Comparison of ENCODE assay signal across 8 mouse cellular contexts in the genomic region with DNA sequence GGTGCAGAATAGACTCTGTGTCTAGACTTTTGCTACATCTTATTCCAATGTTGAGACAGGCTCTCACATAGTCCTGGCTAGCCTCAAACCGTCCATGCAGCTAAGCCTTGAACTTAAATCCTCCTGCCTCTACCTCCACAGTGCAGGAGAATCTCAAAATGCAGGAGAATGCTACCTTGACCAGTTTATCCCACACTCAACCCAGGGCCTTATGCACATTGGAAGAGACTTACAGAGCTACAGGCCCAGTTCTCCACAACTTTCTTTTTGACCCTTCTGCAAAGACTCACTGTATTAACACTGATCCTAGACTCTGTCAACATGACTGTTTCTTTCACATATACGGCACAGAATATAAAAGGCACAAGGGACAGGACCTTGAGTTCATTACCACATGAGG. TPM values are rescaled to one million over a fixed set of nuclear protein-coding genes. Genes with fewer than 3 reads are reported as not detected.
DNase-seq lines count a peak whose midpoint lies in the region; ATAC-seq and TF ChIP-seq lines count a peak whose summit lies in the region.

No protein-coding gene starts in this region.

- H3K4me2 ChIP-seq in lung, postnatal 0 days (replicated peaks; ENCODE audit: low read depth, low read length) = peak overlapping the region; percentile 37; the same call in 1 of the 2 replicates
- H3K4me2 ChIP-seq in forebrain, postnatal 0 days (ENCODE audit: low read depth) = peak overlapping the region; percentile 74
- H3K4me2 ChIP-seq in limb, embryonic 14.5 days (replicated peaks; ENCODE audit: low read depth, low read length, severe bottlenecking) = peak overlapping the region; percentile 35

- DNase-seq in lung, postnatal 0 days (ENCODE audit: low spot score) = no peak
- DNase-seq in lung, postnatal 4 days = no peak
- no peak for DNase-seq in forebrain, postnatal 0 days
- no peak for DNase-seq in limb, embryonic 14.5 days (ENCODE audit: low spot score)
- no peak for DNase-seq in cerebellum, postnatal 14 days
- DNase-seq in left cerebral cortex, adult 18-20 months (ENCODE audit: low spot score in 2 of 2) = no peak
- DNase-seq in layer of hippocampus, adult 8-10 months (ENCODE audit: low spot score in 2 of 2) = no peak

- H3K4me3 ChIP-seq in lung, postnatal 0 days (ENCODE audit: low read depth, low read length) = 0 out of 2 replicates have a peak overlapping the region, but pooled peaks have one; percentile 4
- H3K4me3 ChIP-seq in forebrain, postnatal 0 days (ENCODE audit: low read depth, low read length) = peak overlapping the region; percentile 12
- peak overlapping the region; percentile 0; the same call in 1 of the 2 replicates for H3K4me3 ChIP-seq in limb, embryonic 14.5 days (replicated peaks; ENCODE audit: low read length)
- no peak overlapping the region for H3K4me3 ChIP-seq in small intestine, adult 2 months (ENCODE audit: low read depth, low read length)

- H3K4me1 ChIP-seq in lung, postnatal 0 days (ENCODE audit: insufficient read depth, low read depth, low read length) = peaks cover 19% of the 10 kb centered on the region
- H3K4me1 ChIP-seq in forebrain, postnatal 0 days (ENCODE audit: insufficient read depth) = peaks cover 33% of the 10 kb centered on the region
- H3K4me1 ChIP-seq in limb, embryonic 14.5 days (ENCODE audit: control insufficient read depth, insufficient read depth, low read length) = peaks cover 27% of the 10 kb centered on the region
- peaks cover 3% of the 10 kb centered on the region; the same call in 1 of the 2 replicates for H3K4me1 ChIP-seq in small intestine, adult 2 months (ENCODE audit: control insufficient read depth, insufficient read depth, insufficient read length, low read length)

- TF ChIP-seq POLR2A in limb, embryonic 14.5 days (IDR thresholded peaks at IDR 0.05; ENCODE audit: borderline replicate concordance, extremely low read depth, insufficient read depth, insufficient read length) = no peak
- TF ChIP-seq POLR2A in small intestine, adult 2 months (IDR thresholded peaks at IDR 0.05; ENCODE audit: low read depth, low read length) = no peak

- TF ChIP-seq CTCF in lung, postnatal 0 days (IDR thresholded peaks at IDR 0.05) = no peak
- TF ChIP-seq CTCF in forebrain, postnatal 0 days (IDR thresholded peaks at IDR 0.05; ENCODE audit: low read depth) = no peak
- no peak for TF ChIP-seq CTCF in small intestine, adult 2 months (IDR thresholded peaks at IDR 0.05; ENCODE audit: extremely low read depth, insufficient read length, insufficient replicate concordance, low read depth, low read length)

- WGBS in lung, postnatal 0 days = 21% methylated on average over 2 of the region's 2 CpGs
- WGBS in forebrain, postnatal 0 days = 47% methylated on average over 2 of the region's 2 CpGs
- 58% methylated on average over 2 of the region's 2 CpGs for WGBS in limb, embryonic 14.5 days
- 67% methylated on average over 2 of the region's 2 CpGs for WGBS in small intestine, adult 2 months

- H3K27ac ChIP-seq in lung, postnatal 0 days (ENCODE audit: low read length) = peak overlapping the region; percentile 57
- no peak overlapping the region for H3K27ac ChIP-seq in forebrain, postnatal 0 days (ENCODE audit: low read depth, low read length)
- H3K27ac ChIP-seq in limb, embryonic 14.5 days (replicated peaks; ENCODE audit: low read depth, low read length) = no peak overlapping the region
- peak overlapping the region; percentile 48; the same call in 1 of the 2 replicates for H3K27ac ChIP-seq in small intestine, adult 2 months (ENCODE audit: insufficient read depth, low read depth, low read length)

- no peak for ATAC-seq in lung, postnatal 0 days
- ATAC-seq in forebrain, postnatal 0 days = no peak
- ATAC-seq in limb, embryonic 14.5 days (ENCODE audit: low FRiP score, low read depth) = no peak

- no peak for TF ChIP-seq EP300 in lung, postnatal 0 days (IDR thresholded peaks at IDR 0.05)

- H3K9me3 ChIP-seq in lung, postnatal 0 days (ENCODE audit: low read length) = no peaks in the 10 kb centered on the region
- H3K9me3 ChIP-seq in forebrain, postnatal 0 days (ENCODE audit: low read length) = no peaks in the 10 kb centered on the region
- H3K9me3 ChIP-seq in limb, embryonic 14.5 days (ENCODE audit: control insufficient read depth, low read length) = no peaks in the 10 kb centered on the region

- no peaks in the 10 kb centered on the region for H3K36me3 ChIP-seq in lung, postnatal 0 days (ENCODE audit: insufficient read depth, low read length)
- H3K36me3 ChIP-seq in forebrain, postnatal 0 days (ENCODE audit: insufficient read depth) = no peaks in the 10 kb centered on the region
- peaks cover 4% of the 10 kb centered on the region for H3K36me3 ChIP-seq in limb, embryonic 14.5 days (ENCODE audit: control insufficient read depth, insufficient read depth, low read length)
- no peaks in the 10 kb centered on the region for H3K36me3 ChIP-seq in small intestine, adult 2 months (ENCODE audit: control insufficient read depth, insufficient read depth, low read length)

- 0 out of 2 replicates have a peak overlapping the region, but pooled peaks have one; percentile 23 for H3K9ac ChIP-seq in lung, postnatal 0 days (replicated peaks; ENCODE audit: low read depth)
- no peak overlapping the region for H3K9ac ChIP-seq in forebrain, postnatal 0 days
- peak overlapping the region; percentile 41; the same call in 1 of the 2 replicates for H3K9ac ChIP-seq in limb, embryonic 14.5 days (ENCODE audit: low read depth, low read length, severe bottlenecking)

- H3K27me3 ChIP-seq in lung, postnatal 0 days (replicated peaks; ENCODE audit: insufficient read depth, low read length) = no peaks in the 10 kb centered on the region
- H3K27me3 ChIP-seq in forebrain, postnatal 0 days (ENCODE audit: insufficient read depth, low read length) = no peaks in the 10 kb centered on the region
- H3K27me3 ChIP-seq in limb, embryonic 14.5 days (ENCODE audit: control insufficient read depth, insufficient read depth, low read length) = no peaks in the 10 kb centered on the region
- H3K27me3 ChIP-seq in small intestine, adult 2 months (ENCODE audit: control insufficient read depth, insufficient read depth, low read length) = no peaks in the 10 kb centered on the region

RNA-seq across cellular contexts. Expression of a gene that starts 1.9 kb away (rescaled TPM):
- polyA plus RNA-seq in lung, postnatal 0 days (2015; fragmentation: Nextera tagmentation; extraction: Ambion mirVana) = 25.4 and 32.0 TPM in 2 replicates
- 102 and 138 TPM in 2 replicates for total RNA-seq in forebrain, postnatal 0 days (2014; rRNA removed)
- 35.6 and 39.0 TPM in 2 replicates for polyA plus RNA-seq in forebrain, postnatal 0 days (2015; fragmentation: Nextera tagmentation; extraction: Ambion mirVana)
- 63.8 and 91.5 TPM in 2 replicates for polyA plus RNA-seq in limb, embryonic 14.5 days (2012; rRNA removed)
- 46.7 and 55.5 TPM in 2 replicates for polyA plus RNA-seq in limb, embryonic 14.5 days (2014; fragmentation: Nextera tagmentation; extraction: Ambion mirVana)
- polyA plus RNA-seq in small intestine, adult 2 months (2012; rRNA removed) = 27.8 and 34.8 TPM in 2 replicates
- 10 to 100 TPM; 61.3 to 71.0 TPM for total RNA-seq in left cerebral cortex, adult 18-20 months (2021)
- total RNA-seq in layer of hippocampus, adult 8-10 months (2022) = 100 to 1,000 TPM in 1 of 4 experiments, 10 to 100 TPM in 3; 84.5 to 102 (median 90.0) TPM

Comparison
In these comparisons a context has a peak if more than half of its experiments do, and no peak if none do; other contexts are left out.
1. H3K27ac ChIP-seq: peak in lung, postnatal 0 days (single experiment) and small intestine, adult 2 months (single experiment); none in forebrain, postnatal 0 days (single experiment) and limb, embryonic 14.5 days (single experiment).
2. Peak in every context shown above with its lines, with median percentiles within 50 percentile points of each other: H3K4me2 ChIP-seq.